Mouse (Mus musculus): ENCODE measurements around the gene Trip13. TPM values are rescaled to one million over a fixed set of nuclear protein-coding genes. Genes with fewer than 3 reads are reported as not detected.
A peak's percentile ranks its signal among the peaks of the same experiment; 100 is the strongest.

Gene Trip13
- polyA plus RNA-seq, 1 experiment from 2014 or later: 27.7 TPM

- H3K36me3 ChIP-seq (ENCODE audit: control insufficient read depth, insufficient read depth, low read length): peaks cover 98% of the 10 kb centered on the region
- 91% methylated on average over 5 of the region's 5 CpGs for WGBS
- no peaks in the 10 kb centered on the region for H3K27me3 ChIP-seq (ENCODE audit: control insufficient read depth, insufficient read depth, low read length)
- no peaks in the 10 kb centered on the region for H3K9me3 ChIP-seq (ENCODE audit: control insufficient read depth, low read length)
- no peak overlapping the region for H3K27ac ChIP-seq (replicated peaks in 1 of 2; ENCODE audit: control insufficient read depth in 1 of 2, insufficient read depth in 1 of 2, low read depth in 2 of 2, low read length in 2 of 2)
- H3K9ac ChIP-seq (ENCODE audit: low read length): no peak overlapping the region
- ATAC-seq (ENCODE audit: insufficient number of reproducible peaks, insufficient read depth, low FRiP score, low read depth): no peak
- H3K4me1 ChIP-seq (ENCODE audit: control insufficient read depth in 2 of 2, insufficient read depth in 2 of 2, low read length in 2 of 2): no peaks in the 10 kb centered on the region
- H3K4me3 ChIP-seq (ENCODE audit: control insufficient read depth in 1 of 2, insufficient read depth in 1 of 2, low read depth in 1 of 2, low read length in 2 of 2): no peak overlapping the region
- no peak overlapping the region for H3K4me2 ChIP-seq (ENCODE audit: low read length)
Measured at GRCm38 (mm10) chr13:73955531-73955930, 17.9 kb upstream of the Trip13 start.

- Histone ChIP-seq H3K4me3 (ENCODE audit: control insufficient read depth in 1 of 2, insufficient read depth in 1 of 2, low read depth in 1 of 2, low read length in 2 of 2) (no peak overlapping the region), H3K4me2 (ENCODE audit: low read length) (no peak overlapping the region), H3K4me1 (ENCODE audit: control insufficient read depth in 2 of 2, insufficient read depth in 2 of 2, low read length in 2 of 2) (no peaks in the 10 kb centered on the region), H3K27ac (replicated peaks in 1 of 2; ENCODE audit: control insufficient read depth in 1 of 2, insufficient read depth in 1 of 2, low read depth in 2 of 2, low read length in 2 of 2) (no peak overlapping the region), H3K9me3 (ENCODE audit: control insufficient read depth, low read length) (no peaks in the 10 kb centered on the region), H3K9ac (ENCODE audit: low read length) (no peak overlapping the region), H3K27me3 (ENCODE audit: control insufficient read depth, insufficient read depth, low read length) (no peaks in the 10 kb centered on the region), H3K36me3 (ENCODE audit: control insufficient read depth, insufficient read depth, low read length) (peaks cover 98% of the 10 kb centered on the region)
- WGBS: 76% methylated on average over 6 of the region's 6 CpGs
- ATAC-seq (ENCODE audit: insufficient number of reproducible peaks, insufficient read depth, low FRiP score, low read depth): no peak
Measured at GRCm38 (mm10) chr13:73954666-73955065, 17.1 kb upstream of the Trip13 start.

- no peak overlapping the region for H3K4me2 ChIP-seq (ENCODE audit: low read length)
- no peak overlapping the region for H3K4me3 ChIP-seq (ENCODE audit: control insufficient read depth in 1 of 2, insufficient read depth in 1 of 2, low read depth in 1 of 2, low read length in 2 of 2)
- peaks cover 99% of the 10 kb centered on the region for H3K36me3 ChIP-seq (ENCODE audit: control insufficient read depth, insufficient read depth, low read length)
- no peaks in the 10 kb centered on the region for H3K27me3 ChIP-seq (ENCODE audit: control insufficient read depth, insufficient read depth, low read length)
- H3K9me3 ChIP-seq (ENCODE audit: control insufficient read depth, low read length): no peaks in the 10 kb centered on the region
- no peak overlapping the region for H3K27ac ChIP-seq (replicated peaks in 1 of 2; ENCODE audit: control insufficient read depth in 1 of 2, insufficient read depth in 1 of 2, low read depth in 2 of 2, low read length in 2 of 2)
- no peak for ATAC-seq (ENCODE audit: insufficient number of reproducible peaks, insufficient read depth, low FRiP score, low read depth)
- 75% methylated on average over 1 of the region's 1 CpGs for WGBS
- no peaks in the 10 kb centered on the region for H3K4me1 ChIP-seq (ENCODE audit: control insufficient read depth in 2 of 2, insufficient read depth in 2 of 2, low read length in 2 of 2)
- H3K9ac ChIP-seq (ENCODE audit: low read length): no peak overlapping the region
Measured at GRCm38 (mm10) chr13:73953551-73954130, 16.1 kb upstream of the Trip13 start.

- H3K4me2 ChIP-seq (ENCODE audit: low read length): no peak overlapping the region
- H3K4me1 ChIP-seq (ENCODE audit: control insufficient read depth in 2 of 2, insufficient read depth in 2 of 2, low read length in 2 of 2): no peaks in the 10 kb centered on the region
- H3K36me3 ChIP-seq (ENCODE audit: control insufficient read depth, insufficient read depth, low read length): peaks cover 99% of the 10 kb centered on the region
- H3K9ac ChIP-seq (ENCODE audit: low read length): no peak overlapping the region
- WGBS: 89% methylated on average over 9 of the region's 9 CpGs
- ATAC-seq (ENCODE audit: insufficient number of reproducible peaks, insufficient read depth, low FRiP score, low read depth): no peak
- H3K27me3 ChIP-seq (ENCODE audit: control insufficient read depth, insufficient read depth, low read length): no peaks in the 10 kb centered on the region
- no peaks in the 10 kb centered on the region for H3K9me3 ChIP-seq (ENCODE audit: control insufficient read depth, low read length)
- H3K27ac ChIP-seq (replicated peaks in 1 of 2; ENCODE audit: control insufficient read depth in 1 of 2, insufficient read depth in 1 of 2, low read depth in 2 of 2, low read length in 2 of 2): no peak overlapping the region
- no peak overlapping the region for H3K4me3 ChIP-seq (ENCODE audit: control insufficient read depth in 1 of 2, insufficient read depth in 1 of 2, low read depth in 1 of 2, low read length in 2 of 2)
Measured at GRCm38 (mm10) chr13:73944606-73945005, 7.0 kb upstream of the Trip13 start.

GRCm38 (mm10) chr13:73939101-73939500 is 1.5 kb upstream of the Trip13 start:
- 96% methylated on average over 5 of the region's 5 CpGs for WGBS
- Histone ChIP-seq H3K4me3 (ENCODE audit: control insufficient read depth in 1 of 2, insufficient read depth in 1 of 2, low read depth in 1 of 2, low read length in 2 of 2) (no peak overlapping the region), H3K27me3 (ENCODE audit: control insufficient read depth, insufficient read depth, low read length) (no peaks in the 10 kb centered on the region), H3K9ac (ENCODE audit: low read length) (no peak overlapping the region), H3K9me3 (ENCODE audit: control insufficient read depth, low read length) (no peaks in the 10 kb centered on the region), H3K36me3 (ENCODE audit: control insufficient read depth, insufficient read depth, low read length) (peaks cover 70% of the 10 kb centered on the region), H3K4me2 (ENCODE audit: low read length) (no peak overlapping the region), H3K4me1 (ENCODE audit: control insufficient read depth in 2 of 2, insufficient read depth in 2 of 2, low read length in 2 of 2) (peaks cover 3 to 14% of the 10 kb centered on the region in 2 experiments; a peak in 2 of 4 replicates), H3K27ac (replicated peaks in 1 of 2; ENCODE audit: control insufficient read depth in 1 of 2, insufficient read depth in 1 of 2, low read depth in 2 of 2, low read length in 2 of 2) (no peak overlapping the region)
- no peak for ATAC-seq (ENCODE audit: insufficient number of reproducible peaks, insufficient read depth, low FRiP score, low read depth)

GRCm38 (mm10) chr13:73938177-73938560 is 585 bp upstream of the Trip13 start:
- peak overlapping the region; percentile 82 for H3K9ac ChIP-seq (ENCODE audit: low read length)
- no peaks in the 10 kb centered on the region for H3K27me3 ChIP-seq (ENCODE audit: control insufficient read depth, insufficient read depth, low read length)
- H3K4me3 ChIP-seq (ENCODE audit: control insufficient read depth in 1 of 2, insufficient read depth in 1 of 2, low read depth in 1 of 2, low read length in 2 of 2): peak overlapping the region; percentile 81 to 95
- no peak for ATAC-seq (ENCODE audit: insufficient number of reproducible peaks, insufficient read depth, low FRiP score, low read depth)
- peaks cover 3 to 14% of the 10 kb centered on the region in 2 experiments; a peak in 2 of 4 replicates for H3K4me1 ChIP-seq (ENCODE audit: control insufficient read depth in 2 of 2, insufficient read depth in 2 of 2, low read length in 2 of 2)
- H3K36me3 ChIP-seq (ENCODE audit: control insufficient read depth, insufficient read depth, low read length): peaks cover 63% of the 10 kb centered on the region
- H3K9me3 ChIP-seq (ENCODE audit: control insufficient read depth, low read length): no peaks in the 10 kb centered on the region
- H3K4me2 ChIP-seq (ENCODE audit: low read length): peak overlapping the region; percentile 78
- H3K27ac ChIP-seq (replicated peaks in 1 of 2; ENCODE audit: control insufficient read depth in 1 of 2, insufficient read depth in 1 of 2, low read depth in 2 of 2, low read length in 2 of 2): peak overlapping the region; percentile 81 to 83; a peak in 3 of 4 replicates
- WGBS: 37% methylated on average over 13 of the region's 13 CpGs

GRCm38 (mm10) chr13:73936938-73937320 is 655 bp downstream of the Trip13 start:
- Histone ChIP-seq H3K4me3 (ENCODE audit: control insufficient read depth in 1 of 2, insufficient read depth in 1 of 2, low read depth in 1 of 2, low read length in 2 of 2) (peak overlapping the region; percentile 81 to 95), H3K36me3 (ENCODE audit: control insufficient read depth, insufficient read depth, low read length) (peaks cover 60% of the 10 kb centered on the region), H3K9me3 (ENCODE audit: control insufficient read depth, low read length) (no peaks in the 10 kb centered on the region), H3K9ac (ENCODE audit: low read length) (peak overlapping the region; percentile 82), H3K27me3 (ENCODE audit: control insufficient read depth, insufficient read depth, low read length) (no peaks in the 10 kb centered on the region), H3K27ac (replicated peaks in 1 of 2; ENCODE audit: control insufficient read depth in 1 of 2, insufficient read depth in 1 of 2, low read depth in 2 of 2, low read length in 2 of 2) (peak overlapping the region in 1 of 2 experiments; percentile 83; a peak in 3 of 4 replicates), H3K4me2 (ENCODE audit: low read length) (peak overlapping the region; percentile 78), H3K4me1 (ENCODE audit: control insufficient read depth in 2 of 2, insufficient read depth in 2 of 2, low read length in 2 of 2) (peaks cover 3 to 14% of the 10 kb centered on the region in 2 experiments; a peak in 2 of 4 replicates)
- ATAC-seq (ENCODE audit: insufficient number of reproducible peaks, insufficient read depth, low FRiP score, low read depth): no peak
- 14% methylated on average over 5 of the region's 5 CpGs for WGBS

- no peak for ATAC-seq (ENCODE audit: insufficient number of reproducible peaks, insufficient read depth, low FRiP score, low read depth)
- no peaks in the 10 kb centered on the region for H3K27me3 ChIP-seq (ENCODE audit: control insufficient read depth, insufficient read depth, low read length)
- 84% methylated on average over 10 of the region's 10 CpGs for WGBS
- H3K4me2 ChIP-seq (ENCODE audit: low read length): no peak overlapping the region
- no peak overlapping the region for H3K9ac ChIP-seq (ENCODE audit: low read length)
- H3K9me3 ChIP-seq (ENCODE audit: control insufficient read depth, low read length): no peaks in the 10 kb centered on the region
- H3K4me1 ChIP-seq (ENCODE audit: control insufficient read depth in 2 of 2, insufficient read depth in 2 of 2, low read length in 2 of 2): peaks cover 0 to 7% of the 10 kb centered on the region in 2 experiments; a peak in 1 of 4 replicates
- no peak overlapping the region for H3K27ac ChIP-seq (replicated peaks in 1 of 2; ENCODE audit: control insufficient read depth in 1 of 2, insufficient read depth in 1 of 2, low read depth in 2 of 2, low read length in 2 of 2)
- H3K4me3 ChIP-seq (ENCODE audit: control insufficient read depth in 1 of 2, insufficient read depth in 1 of 2, low read depth in 1 of 2, low read length in 2 of 2): no peak overlapping the region
- H3K36me3 ChIP-seq (ENCODE audit: control insufficient read depth, insufficient read depth, low read length): peaks cover 72% of the 10 kb centered on the region
Measured at GRCm38 (mm10) chr13:73932201-73932600, 5.4 kb downstream of the Trip13 start.
